Mouse (Mus musculus) bone marrow macrophage, adult 2 months (primary cell): ENCODE data around the gene Agap1.

ENCODE experiments used
- CTCF ChIP-seq: IDR thresholded peaks from 2 replicates; pipeline ENCODE4 v1.5.1; 2012; ENCODE audit warnings: low read depth, mild to moderate bottlenecking, low read length, moderate library complexity
- POLR2A ChIP-seq: IDR thresholded peaks from 2 replicates; pipeline ENCODE4 v1.6.1; 2012; ENCODE audit warnings: mild to moderate bottlenecking, low read depth, low read length, borderline replicate concordance

DNA sequence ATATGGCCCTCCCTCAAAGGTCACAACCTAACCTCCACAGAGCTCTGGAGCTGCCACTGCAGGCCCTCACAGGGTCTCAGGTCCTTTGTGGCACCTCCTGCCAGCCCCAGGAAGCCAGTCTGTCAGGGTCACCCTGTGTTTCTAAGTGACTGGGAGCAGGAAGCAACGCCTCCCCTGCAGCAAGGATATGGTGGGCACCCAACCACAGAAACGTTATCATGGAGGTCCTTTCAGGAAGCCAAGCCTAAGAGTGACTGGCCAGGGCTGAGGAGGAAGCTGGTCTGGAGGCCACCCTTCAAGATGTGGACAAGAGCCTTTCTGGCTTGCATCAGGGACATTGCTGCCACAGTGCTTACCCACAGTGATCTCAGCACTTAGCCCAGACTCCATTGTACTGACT lies 444.4 kb downstream of the Agap1 start:
- TF ChIP-seq CTCF (no peak), POLR2A (no peak)
